Mouse (Mus musculus) T-cell, adult 2 months (primary cell): Measurements from ENCODE around the gene C1qtnf5.
A peak's percentile ranks its signal among the peaks of the same experiment; 100 is the strongest.

Experiments
- DNase-seq: peaks from one replicate; pipeline ENCODE4 v3.0.0; 2022; ENCODE audit warnings: low spot score

Gene C1qtnf5

DNA sequence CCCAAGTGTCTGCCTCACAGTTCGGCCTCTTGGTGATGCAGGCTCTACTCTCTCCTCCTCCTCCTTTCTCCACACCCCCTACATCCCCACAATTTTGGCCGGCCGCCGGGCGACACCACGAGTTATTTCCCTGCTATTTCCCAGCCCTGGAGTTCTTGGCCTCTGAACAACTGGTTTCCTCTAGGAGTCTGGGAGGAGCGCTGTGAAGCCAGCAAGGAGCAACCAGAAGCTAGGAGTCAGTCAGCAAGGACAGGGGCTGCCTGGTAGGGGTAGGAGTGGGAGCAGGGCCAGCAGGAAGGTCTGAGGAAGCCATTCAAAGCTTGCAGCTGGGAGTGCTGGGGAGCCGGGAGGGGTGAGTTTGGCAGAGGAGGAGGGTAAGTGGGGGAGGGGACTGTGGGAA lies at the start of gene C1qtnf5:
C1qtnf5 (plus strand) TSS at position 136 of the 400 bp plus-strand sequence.
- DNase-seq: no peak

- no peak for DNase-seq
Observed at GRCm38 (mm10) chr9:44058606-44059005, 48.4 kb upstream of the C1qtnf5 start.

DNA sequence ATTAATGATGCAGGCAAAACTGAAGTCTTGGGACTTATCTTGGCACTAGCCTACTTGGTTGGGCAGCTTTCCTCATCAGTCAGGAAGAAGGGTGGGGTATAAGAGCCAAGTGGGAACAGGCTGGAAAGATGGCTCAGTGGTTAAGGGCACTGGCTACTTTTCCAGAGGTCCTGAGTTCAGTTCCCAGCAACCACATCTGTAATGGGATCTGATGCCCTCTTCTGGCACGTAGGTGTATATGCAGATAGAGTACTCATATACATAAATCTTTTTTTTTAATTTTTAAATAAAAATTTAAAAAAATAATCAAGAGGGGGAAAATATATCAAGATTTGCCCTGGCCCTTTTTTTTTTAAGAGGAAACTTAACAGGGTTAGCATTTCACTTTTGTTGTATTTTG lies 41.9 kb upstream of the C1qtnf5 start:
- DNase-seq: no peak

DNA sequence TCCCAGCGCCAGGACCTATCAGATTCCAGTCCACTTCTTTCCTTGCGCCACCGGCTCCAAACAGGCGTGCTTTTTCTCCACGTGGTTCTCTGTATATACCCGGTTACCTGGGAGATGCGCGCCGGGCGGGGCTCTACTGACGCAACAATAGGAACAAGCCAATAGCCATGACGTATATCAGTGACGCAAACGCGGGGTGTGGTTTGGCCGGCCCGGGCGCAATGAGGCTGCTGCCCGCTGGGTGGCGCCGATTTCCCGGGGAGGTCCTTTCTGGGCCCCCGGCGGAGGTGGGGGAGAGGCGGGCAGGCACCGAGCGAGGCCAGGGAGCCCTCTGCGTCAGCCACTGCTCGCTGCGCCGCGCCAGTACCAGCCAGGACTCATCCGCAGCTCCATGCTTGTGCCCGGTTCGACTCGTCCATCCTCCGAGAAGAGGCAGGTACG lies 40.2 kb upstream of the C1qtnf5 start, which contains the start of gene Usp2:
Usp2 (plus strand) TSS at position 237 of the 441 bp plus-strand sequence.
- peak; percentile 100 for DNase-seq

DNA sequence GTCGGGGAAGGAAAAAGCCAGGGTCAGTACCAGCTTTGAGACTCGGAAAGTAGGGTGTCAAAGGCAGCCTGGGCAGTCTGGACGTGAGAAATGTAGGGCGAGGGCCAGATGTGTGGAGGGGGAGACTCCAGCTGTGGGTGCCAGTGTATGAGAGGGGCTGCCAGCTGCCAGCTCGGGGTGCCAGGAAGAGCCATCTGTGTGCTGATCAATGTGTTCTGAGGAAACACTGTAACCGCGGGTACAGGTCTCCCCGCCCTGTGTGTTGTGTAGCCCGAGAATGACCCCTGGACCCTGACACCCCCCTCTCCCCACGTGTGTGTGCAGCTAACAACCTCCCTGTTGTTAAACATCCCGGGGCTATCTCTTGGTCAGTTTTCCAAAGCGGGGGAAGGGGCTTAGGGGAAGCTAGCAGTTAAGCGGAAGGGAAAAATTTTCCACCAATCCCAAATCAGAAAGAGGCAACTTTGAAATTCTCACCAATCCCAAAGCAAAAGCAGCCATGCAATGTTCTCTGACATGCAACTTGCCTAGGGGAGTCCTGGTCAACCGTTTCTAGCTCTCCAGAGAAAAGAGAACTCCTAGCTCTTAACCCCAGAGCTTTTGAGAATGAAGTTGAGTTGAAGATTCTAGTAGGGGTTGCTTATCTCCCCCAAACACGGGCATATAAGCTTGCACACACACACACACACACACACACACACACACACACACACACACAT lies 39.6 kb upstream of the C1qtnf5 start:
- DNase-seq: peak; percentile 60

- no peak for DNase-seq
Observed at GRCm38 (mm10) chr9:44067960-44068330, 39.1 kb upstream of the C1qtnf5 start.

- DNase-seq: no peak
Observed at GRCm38 (mm10) chr9:44069252-44069651, 37.8 kb upstream of the C1qtnf5 start.

DNA sequence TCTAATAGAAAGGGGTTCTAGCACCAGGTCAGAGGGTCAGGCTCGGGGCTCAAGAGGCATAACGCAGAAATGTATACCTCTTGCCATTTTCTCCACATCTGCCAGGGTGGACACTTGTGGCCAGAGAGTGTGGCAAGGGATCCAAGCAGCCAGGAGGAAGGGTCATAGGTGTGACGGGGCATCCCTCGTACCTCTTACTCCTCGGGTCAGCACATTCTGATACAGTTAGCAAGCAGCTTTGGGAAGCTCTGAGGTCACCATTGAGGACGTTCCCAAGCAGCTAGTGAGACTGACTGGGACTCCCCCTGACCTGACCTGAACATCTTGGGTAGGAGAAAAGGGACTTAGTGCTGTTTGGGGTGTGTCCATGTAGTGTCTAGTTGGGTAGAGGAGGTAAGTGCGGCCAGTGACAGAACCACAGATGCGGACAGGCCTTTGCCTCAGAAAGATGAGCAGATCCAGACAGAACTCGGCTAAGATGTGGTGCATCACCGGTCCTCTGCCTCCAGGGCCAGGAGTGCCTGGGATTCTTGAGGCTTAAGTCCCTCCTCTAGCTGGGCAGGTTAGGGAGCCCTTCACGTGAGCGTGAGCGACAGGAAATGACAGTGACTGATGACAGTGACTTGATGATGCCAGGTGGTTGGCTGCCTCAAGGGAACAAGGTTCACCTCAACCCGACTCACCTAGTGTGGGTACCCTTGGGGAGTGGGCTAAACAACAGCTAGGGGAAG lies 36.8 kb upstream of the C1qtnf5 start:
- DNase-seq: no peak

GRCm38 (mm10) chr9:44070844-44071231 lies 36.2 kb upstream of the C1qtnf5 start:
- no peak for DNase-seq

GRCm38 (mm10) chr9:44071914-44072598 lies 35.0 kb upstream of the C1qtnf5 start:
- DNase-seq: no peak

DNA sequence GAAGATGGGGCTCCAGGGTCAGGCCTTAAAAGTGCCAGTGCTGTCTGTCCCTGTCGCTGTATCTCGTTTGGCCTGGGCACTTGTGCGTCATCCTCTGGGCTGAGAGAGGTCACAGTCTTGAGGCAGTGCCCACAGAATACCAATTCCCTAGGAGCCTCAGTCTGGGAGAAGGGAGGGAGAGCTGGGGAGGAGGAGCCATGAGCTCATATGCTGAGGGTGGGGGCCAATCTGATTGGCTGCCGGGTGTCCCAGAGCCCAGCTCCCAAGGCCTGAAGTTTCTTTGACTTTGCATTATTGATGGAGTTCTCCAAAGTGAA lies 34.5 kb upstream of the C1qtnf5 start:
- no peak for DNase-seq

- DNase-seq: no peak
Observed at GRCm38 (mm10) chr9:44073115-44073514, 33.9 kb upstream of the C1qtnf5 start.

- DNase-seq: peak; percentile 18
Observed at GRCm38 (mm10) chr9:44074395-44075275, 32.4 kb upstream of the C1qtnf5 start.

- DNase-seq: no peak
Observed at GRCm38 (mm10) chr9:44075276-44075995, 31.6 kb upstream of the C1qtnf5 start.

- no peak for DNase-seq
Observed at GRCm38 (mm10) chr9:44075996-44076763, 30.9 kb upstream of the C1qtnf5 start.

- DNase-seq: peak; percentile 50
Observed at GRCm38 (mm10) chr9:44076764-44077120, 30.3 kb upstream of the C1qtnf5 start.

GRCm38 (mm10) chr9:44077266-44077910 lies 29.7 kb upstream of the C1qtnf5 start:
- no peak for DNase-seq

GRCm38 (mm10) chr9:44078136-44078797 lies 28.8 kb upstream of the C1qtnf5 start:
- DNase-seq: no peak

DNA sequence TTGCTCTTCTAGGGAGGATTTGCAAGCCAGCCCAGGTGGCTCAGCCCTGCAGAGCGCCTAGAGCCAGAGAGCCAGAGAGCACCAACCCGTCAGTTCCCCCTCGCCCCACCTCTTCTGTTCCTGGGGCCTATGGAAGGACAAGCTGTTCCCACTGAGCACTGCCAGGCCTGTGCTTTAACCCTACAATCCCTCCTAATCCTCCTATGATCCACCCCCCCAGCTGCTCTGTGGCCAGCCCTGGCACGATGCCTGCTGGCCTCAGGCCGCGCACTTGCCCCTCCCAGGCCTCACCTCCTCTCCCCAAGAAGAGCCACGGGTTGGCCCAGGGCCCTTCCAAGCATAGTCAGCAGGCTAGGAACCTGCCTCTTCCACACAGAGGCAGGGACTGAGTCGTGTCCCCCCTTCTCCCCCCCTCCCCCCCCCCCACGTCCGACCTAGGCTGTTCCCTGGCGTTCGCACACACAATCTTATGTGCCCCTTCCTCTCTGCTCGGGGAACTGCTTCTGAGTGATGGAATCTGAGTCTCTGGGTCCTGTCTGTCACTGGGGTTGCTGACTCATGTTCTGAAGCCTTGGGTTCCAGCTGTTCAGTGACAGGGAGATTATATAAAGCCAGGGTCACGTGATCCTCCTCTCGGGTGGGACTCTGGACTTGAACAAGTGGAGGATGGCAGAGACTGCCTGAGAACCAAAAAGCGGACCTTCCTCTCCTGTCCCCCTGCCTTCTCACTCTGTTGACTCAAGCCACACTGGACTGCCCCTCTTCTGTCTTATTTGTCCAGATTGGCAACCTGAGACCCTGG lies 27.9 kb upstream of the C1qtnf5 start:
- no peak for DNase-seq
